Mouse (Mus musculus): ENCODE results near the gene Btnl10. TPM values are rescaled to one million over a fixed set of nuclear protein-coding genes. Genes with fewer than 3 reads are reported as not detected.

Gene Btnl10
- polyA plus RNA-seq, 1 experiment = not detected

DNA sequence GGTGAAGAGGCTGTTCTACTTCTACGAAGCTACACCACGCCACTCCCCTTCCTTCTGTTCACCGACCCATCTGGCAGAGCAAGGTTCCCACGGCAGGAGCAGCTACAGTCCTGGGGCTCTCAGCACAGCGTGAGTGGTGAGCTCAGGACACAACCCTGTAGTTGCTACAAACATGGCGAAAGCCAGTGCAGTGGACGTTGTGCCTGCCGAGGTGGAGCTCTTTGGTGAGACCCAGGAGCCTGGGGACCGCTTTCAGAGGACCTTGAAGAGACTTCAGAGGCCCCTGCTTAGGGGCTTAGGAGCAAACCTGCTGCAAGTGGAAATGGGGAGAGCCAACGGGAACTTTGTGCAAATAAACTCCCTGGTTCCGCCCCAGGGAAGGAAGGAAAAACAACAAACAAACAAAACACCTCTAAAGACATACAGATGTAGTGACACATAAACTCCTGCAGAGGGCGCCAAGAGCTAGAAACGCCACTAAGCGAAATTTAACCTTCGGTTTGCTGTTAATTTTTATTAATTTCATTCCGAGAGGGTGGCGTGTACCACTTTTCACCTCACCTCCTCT, 3.2 kb upstream of the Btnl10 start:
- Histone ChIP-seq H3K27me3 (ENCODE audit: control insufficient read depth, insufficient read depth, insufficient read length) (peaks cover 3% of the 10 kb centered on the region), H3K79me2 (ENCODE audit: control insufficient read depth, insufficient read depth) (no peaks in the 10 kb centered on the region), H3K36me3 (ENCODE audit: control insufficient read depth, insufficient read depth) (no peaks in the 10 kb centered on the region), H3K4me2 (ENCODE audit: low read depth) (peak overlapping the region; percentile 71), H3K4me3 (no peak overlapping the region), H3ac (ENCODE audit: control insufficient read depth, insufficient read length) (no peak overlapping the region)
- no peak for TF ChIP-seq POLR2A (IDR thresholded peaks at IDR 0.05; ENCODE audit: insufficient read length, low read depth)
- TF ChIP-seq CEBPB (IDR thresholded peaks at IDR 0.05; ENCODE audit: insufficient read depth, poor library complexity, severe bottlenecking) = no peak

DNA sequence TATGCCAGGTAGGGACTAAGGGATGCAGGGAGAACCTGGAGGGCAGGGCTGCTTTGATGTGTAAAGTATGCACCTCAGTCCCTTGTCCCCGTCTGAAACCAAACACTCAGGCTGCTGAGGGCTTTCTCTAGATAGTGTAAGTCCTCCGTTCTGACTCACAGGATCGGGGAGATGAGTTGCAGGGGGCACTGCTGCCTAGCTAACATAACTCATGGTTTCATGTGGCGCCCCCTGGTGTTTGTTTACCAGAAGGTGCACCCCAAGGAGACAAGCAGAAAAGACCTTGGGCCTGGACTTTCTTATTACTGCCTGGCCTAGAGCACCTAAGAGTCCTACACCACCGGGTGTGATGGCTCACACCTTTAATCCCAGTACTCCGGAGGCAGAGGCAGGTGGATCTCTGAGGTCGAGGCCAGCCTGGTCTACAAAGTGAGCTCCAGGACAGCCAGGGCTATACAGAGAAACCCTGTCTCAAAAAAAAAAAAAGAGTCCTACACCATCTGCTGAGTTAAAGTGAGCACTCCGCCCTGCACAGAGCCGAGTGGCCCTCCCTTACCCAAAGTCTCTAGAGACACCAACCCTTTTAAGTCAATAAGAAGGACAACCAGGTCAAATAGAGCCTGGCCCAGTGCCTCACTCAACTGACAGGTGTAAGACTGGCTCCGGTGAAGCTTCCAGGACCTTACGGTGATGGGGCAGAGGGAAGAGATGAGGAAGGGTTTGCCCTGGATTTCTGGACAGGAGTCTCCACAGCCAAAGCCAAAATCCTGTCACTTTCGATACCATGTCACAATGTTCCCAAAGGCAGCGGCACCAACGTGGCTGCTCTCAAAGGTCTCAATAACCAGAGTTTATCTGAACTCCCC, 596 bp upstream of the Btnl10 start:
- H3ac ChIP-seq (ENCODE audit: control insufficient read depth, insufficient read length) = no peak overlapping the region
- no peak overlapping the region for H3K4me3 ChIP-seq
- H3K4me2 ChIP-seq (ENCODE audit: low read depth) = no peak overlapping the region
- no peaks in the 10 kb centered on the region for H3K36me3 ChIP-seq (ENCODE audit: control insufficient read depth, insufficient read depth)
- TF ChIP-seq POLR2AphosphoS2 (IDR thresholded peaks at IDR 0.05; ENCODE audit: insufficient read length, low read depth) (no peak), TCF3 (IDR thresholded peaks at IDR 0.05; ENCODE audit: insufficient read length, low read depth) (no peak), CEBPB (IDR thresholded peaks at IDR 0.05; ENCODE audit: insufficient read depth, poor library complexity, severe bottlenecking) (no peak), E2F4 (IDR thresholded peaks at IDR 0.05; ENCODE audit: insufficient read depth) (no peak), MAX (IDR thresholded peaks at IDR 0.05; ENCODE audit: low read depth) (no peak), MYOG (IDR thresholded peaks at IDR 0.05; ENCODE audit: control insufficient read depth in 1 of 3, insufficient read depth in 1 of 3, insufficient read length in 2 of 3, low read depth in 2 of 3) (no peak), USF1 (IDR thresholded peaks at IDR 0.05; ENCODE audit: low read depth) (no peak), REST (IDR thresholded peaks at IDR 0.05; ENCODE audit: insufficient read depth, insufficient read length) (no peak), POLR2A (IDR thresholded peaks at IDR 0.05; ENCODE audit: insufficient read length, low read depth) (no peak), TCF12 (IDR thresholded peaks at IDR 0.05; ENCODE audit: insufficient read depth, poor library complexity, severe bottlenecking) (no peak), SRF (IDR thresholded peaks at IDR 0.05; ENCODE audit: control insufficient read depth, insufficient read length, low read depth) (no peak), MYOD1 (IDR thresholded peaks at IDR 0.05; ENCODE audit: control insufficient read depth in 1 of 3, insufficient read length in 2 of 3, low read depth in 2 of 3) (no peak)
- H3K27me3 ChIP-seq (ENCODE audit: control insufficient read depth, insufficient read depth, insufficient read length) = peaks cover 14% of the 10 kb centered on the region
- H3K79me2 ChIP-seq (ENCODE audit: control insufficient read depth, insufficient read depth) = no peaks in the 10 kb centered on the region

DNA sequence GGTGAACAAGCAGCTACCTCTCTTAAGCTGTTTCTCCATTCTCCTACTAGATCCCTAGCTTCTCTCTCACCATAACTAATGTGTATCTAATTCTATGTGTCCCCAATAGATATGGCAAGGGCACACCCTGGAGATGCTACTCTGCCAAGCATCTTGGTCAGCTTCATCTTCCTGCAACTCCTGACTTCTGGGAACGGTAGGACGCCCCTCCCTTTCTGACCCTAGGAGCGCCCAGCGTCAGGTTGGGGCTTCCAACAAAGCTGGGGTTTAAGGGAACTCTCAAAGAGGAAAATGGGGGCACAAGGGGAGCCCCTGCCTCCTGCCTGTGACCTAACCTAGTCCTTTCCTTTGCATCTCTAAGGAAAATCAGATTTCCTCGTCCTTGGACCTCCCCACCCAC, 1.1 kb downstream of the Btnl10 start:
- no peaks in the 10 kb centered on the region for H3K36me3 ChIP-seq (ENCODE audit: control insufficient read depth, insufficient read depth)
- TF ChIP-seq REST (IDR thresholded peaks at IDR 0.05; ENCODE audit: insufficient read depth, insufficient read length) = no peak
- no peak for TF ChIP-seq SRF (IDR thresholded peaks at IDR 0.05; ENCODE audit: control insufficient read depth, insufficient read length, low read depth)
- TF ChIP-seq MYOG (IDR thresholded peaks at IDR 0.05; ENCODE audit: control insufficient read depth in 1 of 3, insufficient read depth in 1 of 3, insufficient read length in 2 of 3, low read depth in 2 of 3) = no peak
- no peak for TF ChIP-seq MYOD1 (IDR thresholded peaks at IDR 0.05; ENCODE audit: control insufficient read depth in 1 of 3, insufficient read length in 2 of 3, low read depth in 2 of 3)
- no peak for TF ChIP-seq CEBPB (IDR thresholded peaks at IDR 0.05; ENCODE audit: insufficient read depth, poor library complexity, severe bottlenecking)
- TF ChIP-seq TCF12 (IDR thresholded peaks at IDR 0.05; ENCODE audit: insufficient read depth, poor library complexity, severe bottlenecking) = no peak
- H3K79me2 ChIP-seq (ENCODE audit: control insufficient read depth, insufficient read depth) = no peaks in the 10 kb centered on the region
- H3K27me3 ChIP-seq (ENCODE audit: control insufficient read depth, insufficient read depth, insufficient read length) = peaks cover 26% of the 10 kb centered on the region
- no peak overlapping the region for H3ac ChIP-seq (ENCODE audit: control insufficient read depth, insufficient read length)
- H3K4me2 ChIP-seq (ENCODE audit: low read depth) = no peak overlapping the region
- no peak overlapping the region for H3K4me3 ChIP-seq

DNA sequence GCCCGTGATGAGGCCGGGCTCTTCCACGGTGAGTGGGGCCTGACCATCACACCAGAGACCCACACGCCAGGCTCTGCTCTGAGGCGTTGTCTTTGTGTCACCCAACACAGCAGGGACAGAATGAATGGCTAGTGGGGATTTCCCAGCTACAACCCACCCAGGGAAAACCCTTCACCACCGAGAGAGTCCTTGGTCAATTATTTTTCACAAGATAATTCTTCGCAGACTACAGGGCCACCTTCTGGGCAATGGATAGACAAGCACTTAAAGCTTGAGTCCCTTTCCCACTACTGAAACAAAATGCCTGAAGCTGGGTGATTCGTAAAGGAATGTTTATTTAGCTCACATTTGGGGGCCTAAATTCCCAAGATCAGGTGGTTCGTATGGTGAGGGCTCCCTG, 4.7 kb downstream of the Btnl10 start:
- H3ac ChIP-seq (ENCODE audit: control insufficient read depth, insufficient read length) = no peak overlapping the region
- H3K79me2 ChIP-seq (ENCODE audit: control insufficient read depth, insufficient read depth) = no peaks in the 10 kb centered on the region
- TF ChIP-seq SRF (IDR thresholded peaks at IDR 0.05; ENCODE audit: control insufficient read depth, insufficient read length, low read depth) = no peak
- no peak for TF ChIP-seq MYOD1 (IDR thresholded peaks at IDR 0.05; ENCODE audit: control insufficient read depth in 1 of 3, insufficient read length in 2 of 3, low read depth in 2 of 3)
- TF ChIP-seq POLR2A (IDR thresholded peaks at IDR 0.05; ENCODE audit: insufficient read length, low read depth) = no peak
- no peak for TF ChIP-seq CEBPB (IDR thresholded peaks at IDR 0.05; ENCODE audit: insufficient read depth, poor library complexity, severe bottlenecking)
- TF ChIP-seq E2F4 (IDR thresholded peaks at IDR 0.05; ENCODE audit: insufficient read depth) = no peak
- no peak for TF ChIP-seq TCF12 (IDR thresholded peaks at IDR 0.05; ENCODE audit: insufficient read depth, poor library complexity, severe bottlenecking)
- no peak for TF ChIP-seq USF1 (IDR thresholded peaks at IDR 0.05; ENCODE audit: low read depth)
- no peak for TF ChIP-seq POLR2AphosphoS2 (IDR thresholded peaks at IDR 0.05; ENCODE audit: insufficient read length, low read depth)
- no peak for TF ChIP-seq MAX (IDR thresholded peaks at IDR 0.05; ENCODE audit: low read depth)
- TF ChIP-seq REST (IDR thresholded peaks at IDR 0.05; ENCODE audit: insufficient read depth, insufficient read length) = no peak
- TF ChIP-seq TCF3 (IDR thresholded peaks at IDR 0.05; ENCODE audit: insufficient read length, low read depth) = no peak
- TF ChIP-seq MYOG (IDR thresholded peaks at IDR 0.05; ENCODE audit: control insufficient read depth in 1 of 3, insufficient read depth in 1 of 3, insufficient read length in 2 of 3, low read depth in 2 of 3) = no peak

More for the DNA sequence above, 4.7 kb downstream of the Btnl10 start:
- H3K4me2 ChIP-seq (ENCODE audit: low read depth) = no peak overlapping the region
- no peak overlapping the region for H3K4me3 ChIP-seq
- H3K36me3 ChIP-seq (ENCODE audit: control insufficient read depth, insufficient read depth) = no peaks in the 10 kb centered on the region
- peaks cover 26% of the 10 kb centered on the region for H3K27me3 ChIP-seq (ENCODE audit: control insufficient read depth, insufficient read depth, insufficient read length)
